Mouse (Mus musculus) bone marrow, adult 2 months (tissue): ENCODE measurements around the gene Megf8.

Source experiments
- CTCF ChIP-seq: fragments of 200-500 bp; IDR thresholded peaks from 2 replicates; pipeline ENCODE4 v1.5.1; 2011; ENCODE audit warnings: low read length, control low read depth; ENCODE audit not compliant: control insufficient read depth, insufficient read depth
- POLR2A ChIP-seq: fragments of 200-500 bp; IDR thresholded peaks from 2 replicates; pipeline ENCODE4 v1.6.1; 2011; ENCODE audit warnings: low read depth, mild to moderate bottlenecking, control low read depth, low read length, borderline replicate concordance; ENCODE audit not compliant: control insufficient read depth

DNA sequence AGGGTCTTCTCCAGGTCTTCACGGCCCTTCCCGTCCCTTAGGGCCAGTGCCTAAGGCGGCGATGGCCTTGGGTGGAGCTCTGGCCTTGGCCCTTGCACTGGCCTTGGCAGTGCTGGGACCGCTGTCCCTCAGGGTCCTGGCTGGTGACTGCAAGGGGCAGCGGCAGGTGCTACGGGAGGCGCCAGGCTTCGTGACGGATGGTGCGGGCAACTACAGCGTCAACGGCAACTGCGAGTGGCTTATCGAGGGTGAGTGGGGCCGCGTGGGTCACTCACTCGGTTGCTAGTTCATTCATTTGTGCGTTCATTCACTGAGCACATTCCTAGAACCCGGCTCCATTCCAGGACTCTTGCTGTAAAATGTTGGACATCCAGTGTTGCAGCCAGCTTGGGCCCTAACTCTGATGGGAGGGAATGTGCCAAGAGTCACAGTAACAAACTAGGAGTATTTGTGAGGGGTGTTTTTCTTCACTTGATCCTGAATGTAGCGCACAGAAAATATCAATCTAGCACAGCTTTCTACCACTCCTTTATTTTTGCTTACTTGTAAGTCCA, 559 bp downstream of the Megf8 start:
- no peak for TF ChIP-seq CTCF
- no peak for TF ChIP-seq POLR2A
